Mouse (Mus musculus): ENCODE data around the gene Gm6482. TPM values are rescaled to one million over a fixed set of nuclear protein-coding genes. Genes with fewer than 3 reads are reported as not detected.
"Not testable (repeated sequence)": the region's sequence is repeated elsewhere in the genome, so short reads cannot be mapped to it uniquely, and the experiment has no call there.

Gene Gm6482
- total RNA-seq (2014; rRNA removed) (not detected in 2 replicates), polyA plus RNA-seq (2012; rRNA removed) (not detected in 2 replicates)

GRCm38 (mm10) chr14:41408181-41408580, at the start of gene Gm6482:
Gm6482 (minus strand) TSS chr14:41408281.
- H3K4me3 ChIP-seq (ENCODE audit: insufficient read depth, low read depth, low read length); H3K27me3 ChIP-seq (ENCODE audit: control insufficient read depth, insufficient read depth, low read length); H3K27ac ChIP-seq (replicated peaks; ENCODE audit: insufficient read depth, low read depth, low read length); H3K36me3 ChIP-seq (ENCODE audit: control insufficient read depth, insufficient read depth, low read length); H3K9ac ChIP-seq (ENCODE audit: low read depth, low read length); H3K4me1 ChIP-seq (ENCODE audit: control insufficient read depth, insufficient read depth, low read length); DNase-seq (ENCODE audit: extremely low read depth, low read depth, low spot score); H3K79me2 ChIP-seq (ENCODE audit: control insufficient read depth, insufficient read depth, low read length): not testable (repeated sequence)
- no CpG with 5 or more reads among the region's 2 CpGs for WGBS

GRCm38 (mm10) chr14:41453418-41453817, 45.3 kb upstream of the Gm6482 start, which contains the start of gene Gm7954:
Gm7954 (minus strand) TSS chr14:41453518.
- H3K27ac ChIP-seq (replicated peaks; ENCODE audit: insufficient read depth, low read depth, low read length); H3K9ac ChIP-seq (ENCODE audit: low read depth, low read length); H3K27me3 ChIP-seq (ENCODE audit: control insufficient read depth, insufficient read depth, low read length); DNase-seq (ENCODE audit: extremely low read depth, low read depth, low spot score); H3K4me1 ChIP-seq (ENCODE audit: control insufficient read depth, insufficient read depth, low read length); H3K4me3 ChIP-seq (ENCODE audit: insufficient read depth, low read depth, low read length); H3K36me3 ChIP-seq (ENCODE audit: control insufficient read depth, insufficient read depth, low read length); H3K79me2 ChIP-seq (ENCODE audit: control insufficient read depth, insufficient read depth, low read length): not testable (repeated sequence)
- no CpG with 5 or more reads among the region's 2 CpGs for WGBS

GRCm38 (mm10) chr14:41425393-41426075, 17.5 kb upstream of the Gm6482 start:
- H3K36me3 ChIP-seq (ENCODE audit: control insufficient read depth, insufficient read depth, low read length); H3K27ac ChIP-seq (replicated peaks; ENCODE audit: insufficient read depth, low read depth, low read length); H3K9ac ChIP-seq (ENCODE audit: low read depth, low read length); H3K4me3 ChIP-seq (ENCODE audit: insufficient read depth, low read depth, low read length); H3K27me3 ChIP-seq (ENCODE audit: control insufficient read depth, insufficient read depth, low read length); H3K79me2 ChIP-seq (ENCODE audit: control insufficient read depth, insufficient read depth, low read length); DNase-seq (ENCODE audit: extremely low read depth, low read depth, low spot score); H3K4me1 ChIP-seq (ENCODE audit: control insufficient read depth, insufficient read depth, low read length): not testable (repeated sequence)
- 0 out of 2 replicates have a peak, but pooled peaks have one; percentile 3 for TF ChIP-seq CTCF (IDR thresholded peaks at IDR 0.05; ENCODE audit: low read depth, low read length)
- 20% methylated on average over 13 of the region's 16 CpGs for WGBS

- WGBS: 24% methylated on average over 11 of the region's 14 CpGs
- H3K36me3 ChIP-seq (ENCODE audit: control insufficient read depth, insufficient read depth, low read length); DNase-seq (ENCODE audit: extremely low read depth, low read depth, low spot score); H3K27ac ChIP-seq (replicated peaks; ENCODE audit: insufficient read depth, low read depth, low read length); H3K9ac ChIP-seq (ENCODE audit: low read depth, low read length); H3K79me2 ChIP-seq (ENCODE audit: control insufficient read depth, insufficient read depth, low read length); H3K27me3 ChIP-seq (ENCODE audit: control insufficient read depth, insufficient read depth, low read length); H3K4me1 ChIP-seq (ENCODE audit: control insufficient read depth, insufficient read depth, low read length); H3K4me3 ChIP-seq (ENCODE audit: insufficient read depth, low read depth, low read length): not testable (repeated sequence)
Measured at GRCm38 (mm10) chr14:41424694-41425093, 16.6 kb upstream of the Gm6482 start.

- H3K4me3 ChIP-seq (ENCODE audit: insufficient read depth, low read depth, low read length); H3K79me2 ChIP-seq (ENCODE audit: control insufficient read depth, insufficient read depth, low read length); H3K27ac ChIP-seq (replicated peaks; ENCODE audit: insufficient read depth, low read depth, low read length); H3K36me3 ChIP-seq (ENCODE audit: control insufficient read depth, insufficient read depth, low read length); H3K27me3 ChIP-seq (ENCODE audit: control insufficient read depth, insufficient read depth, low read length); H3K9ac ChIP-seq (ENCODE audit: low read depth, low read length); DNase-seq (ENCODE audit: extremely low read depth, low read depth, low spot score); H3K4me1 ChIP-seq (ENCODE audit: control insufficient read depth, insufficient read depth, low read length): not testable (repeated sequence)
- no CpG with 5 or more reads among the region's 3 CpGs for WGBS
Measured at GRCm38 (mm10) chr14:41386279-41386678, 21.8 kb downstream of the Gm6482 start, which contains the start of gene Gm7945. Gm7945 (minus strand) TSS chr14:41386379.

Other genes with a start within 250 kb of the Gm6482 start
- 0.20 and 0.28 TPM in 2 replicates for gene Sftpd, start 223.1 kb downstream of the Gm6482 start, total RNA-seq (2014; rRNA removed)
- gene Sftpd, start 223.1 kb downstream of the Gm6482 start, polyA plus RNA-seq (2012; rRNA removed): not detected in 2 replicates
- not detected in 2 replicates for gene Gm2832, start 129.5 kb downstream of the Gm6482 start, total RNA-seq (2014; rRNA removed)
- gene Gm2832, start 129.5 kb downstream of the Gm6482 start, polyA plus RNA-seq (2012; rRNA removed): not detected in 2 replicates
- gene Gm5798, start 59.7 kb downstream of the Gm6482 start, total RNA-seq (2014; rRNA removed): not detected in 2 replicates
- gene Gm5798, start 59.7 kb downstream of the Gm6482 start, polyA plus RNA-seq (2012; rRNA removed): not detected in 2 replicates
- not detected in 2 replicates for gene Gm7945, start 21.9 kb downstream of the Gm6482 start, total RNA-seq (2014; rRNA removed)
- gene Gm7945, start 21.9 kb downstream of the Gm6482 start, polyA plus RNA-seq (2012; rRNA removed): not detected in 2 replicates
- not detected in 2 replicates for gene Gm7954, start 45.2 kb upstream of the Gm6482 start, total RNA-seq (2014; rRNA removed)
- not detected in 2 replicates for gene Gm7954, start 45.2 kb upstream of the Gm6482 start, polyA plus RNA-seq (2012; rRNA removed)
- gene Gm3486, start 81.2 kb upstream of the Gm6482 start, total RNA-seq (2014; rRNA removed): not detected in 2 replicates
- not detected in 2 replicates for gene Gm3486, start 81.2 kb upstream of the Gm6482 start, polyA plus RNA-seq (2012; rRNA removed)
- not detected in 2 replicates for gene Gm7970, start 147.3 kb upstream of the Gm6482 start, total RNA-seq (2014; rRNA removed)
- gene Gm7970, start 147.3 kb upstream of the Gm6482 start, polyA plus RNA-seq (2012; rRNA removed): not detected in 2 replicates
- gene 1700049E17Rik2, start 164.9 kb upstream of the Gm6482 start, total RNA-seq (2014; rRNA removed): not detected in 2 replicates
- gene 1700049E17Rik2, start 164.9 kb upstream of the Gm6482 start, polyA plus RNA-seq (2012; rRNA removed): not detected in 2 replicates
- not detected in 2 replicates for gene Gm3072, start 216.3 kb upstream of the Gm6482 start, total RNA-seq (2014; rRNA removed)
- not detected in 2 replicates for gene Gm3072, start 216.3 kb upstream of the Gm6482 start, polyA plus RNA-seq (2012; rRNA removed)
- not detected in 2 replicates for gene Gm3676, start 238.2 kb upstream of the Gm6482 start, total RNA-seq (2014; rRNA removed)
- gene Gm3676, start 238.2 kb upstream of the Gm6482 start, polyA plus RNA-seq (2012; rRNA removed): not detected in 2 replicates